Mouse (Mus musculus) lung, embryonic 14.5 days (tissue): ENCODE data around the gene Chrna9. TPM values are rescaled to one million over a fixed set of nuclear protein-coding genes. Genes with fewer than 3 reads are reported as not detected.

Experiments
- ATAC-seq: fragments of 200-750 bp; cut with Nextera tagmentation; 2 replicates; pipeline ENCODE4 v1.8.0; 2017; ENCODE audit warnings: mild to moderate bottlenecking, moderate TSS enrichment, moderate library complexity; ENCODE audit not compliant: insufficient read depth
- DNase-seq: peaks from one replicate; pipeline ENCODE4 v3.0.0-alpha.2; 2015
- H3K27ac ChIP-seq: fragments of 300-500 bp; sonication (generic); 2 replicates; pipeline ENCODE4 v1.5.1; 2014; ENCODE audit warnings: low read depth, mild to moderate bottlenecking, moderate library complexity
- H3K27me3 ChIP-seq: fragments of 300-500 bp; sonication (generic); 2 replicates; pipeline ENCODE4 v1.6.1; 2014; ENCODE audit warnings: low read length, control low read depth; ENCODE audit not compliant: insufficient read depth
- H3K36me3 ChIP-seq: fragments of 300-500 bp; sonication (generic); 2 replicates; pipeline ENCODE4 v1.6.1; 2014; ENCODE audit warnings: control low read depth; ENCODE audit not compliant: insufficient read depth
- H3K4me1 ChIP-seq: fragments of 300-500 bp; sonication (generic); 2 replicates; pipeline ENCODE4 v1.6.1; 2014; ENCODE audit warnings: antibody characterized with exemption, control low read depth; ENCODE audit not compliant: insufficient read depth
- H3K4me2 ChIP-seq: fragments of 300-500 bp; sonication (generic); 2 replicates; pipeline ENCODE4 v1.6.1; 2014; ENCODE audit warnings: mild to moderate bottlenecking
- H3K4me3 ChIP-seq: fragments of 300-500 bp; sonication (generic); 2 replicates; pipeline ENCODE4 v1.5.1; 2014; ENCODE audit warnings: low read depth, low read length
- H3K9ac ChIP-seq: fragments of 300-500 bp; sonication (generic); 2 replicates; pipeline ENCODE4 v1.6.1; 2014
- H3K9me3 ChIP-seq: fragments of 300-500 bp; sonication (generic); 2 replicates; pipeline ENCODE4 v1.6.1; 2016; ENCODE audit warnings: low read depth, low read length, control low read depth
- CTCF ChIP-seq: IDR thresholded peaks from 2 replicates; pipeline ENCODE4 v1.5.1; 2016; ENCODE audit warnings: antibody characterized with exemption, low read depth
- WGBS: fragments of 180-500 bp; shearing (Covaris S2); extraction: QIAGEN DNeasy Blood & Tissue Kit; methylation state at CpG from one replicate; pipeline ENCODE4 v1.1.7; 2014; 5-methylcytosine and 5-hydroxymethylcytosine counted together
- polyA plus RNA-seq: library from polyadenylated mRNA; unstranded; fragments of >200 nt; fragmentation: Nextera tagmentation; extraction: Ambion mirVana; gene quantifications from 2 replicates; pipeline ENCODE4 v1.2.1, GENCODE M21; 2014

Chrna9 gene
- polyA plus RNA-seq, 1 experiment from 2014 or later: not detected

- H3K36me3 ChIP-seq: no peaks in the 10 kb centered on the region
- peak; percentile 87 for TF ChIP-seq CTCF
- no peaks in the 10 kb centered on the region for H3K27me3 ChIP-seq
- DNase-seq (peak; percentile 82), ATAC-seq (no peak)
- no peaks in the 10 kb centered on the region for H3K9me3 ChIP-seq
- no peak overlapping the region for H3K4me2 ChIP-seq
- H3K9ac ChIP-seq: no peak overlapping the region
- no peaks in the 10 kb centered on the region for H3K4me1 ChIP-seq
- no peak overlapping the region for H3K4me3 ChIP-seq
- 3% methylated on average over 4 of the region's 4 CpGs for WGBS
- no peak overlapping the region for H3K27ac ChIP-seq
Measured at GRCm38 (mm10) chr5:65958597-65958996, 23.9 kb downstream of the Chrna9 start.

GRCm38 (mm10) chr5:65959893-65960596, 25.3 kb downstream of the Chrna9 start:
- WGBS: 68% methylated on average over 5 of the region's 5 CpGs
- DNase-seq (no peak), ATAC-seq (no peak)

GRCm38 (mm10) chr5:65960597-65960950, 25.9 kb downstream of the Chrna9 start:
- Histone ChIP-seq H3K27me3 (no peaks in the 10 kb centered on the region), H3K36me3 (no peaks in the 10 kb centered on the region), H3K9ac (no peak overlapping the region), H3K4me2 (no peak overlapping the region), H3K4me3 (no peak overlapping the region), H3K4me1 (no peaks in the 10 kb centered on the region), H3K9me3 (no peaks in the 10 kb centered on the region), H3K27ac (no peak overlapping the region)
- ATAC-seq: no peak
- DNase-seq: no peak
- TF ChIP-seq CTCF: no peak
- WGBS: 88% methylated on average over 11 of the region's 11 CpGs

More at GRCm38 (mm10) chr5:65959893-65960596, 25.3 kb downstream of the Chrna9 start:
- no peaks in the 10 kb centered on the region for H3K4me1 ChIP-seq
- no peak for TF ChIP-seq CTCF
- no peaks in the 10 kb centered on the region for H3K27me3 ChIP-seq
- H3K36me3 ChIP-seq: no peaks in the 10 kb centered on the region
- no peak overlapping the region for H3K9ac ChIP-seq
- no peaks in the 10 kb centered on the region for H3K9me3 ChIP-seq
- H3K27ac ChIP-seq: no peak overlapping the region
- no peak overlapping the region for H3K4me2 ChIP-seq
- H3K4me3 ChIP-seq: no peak overlapping the region

- Histone ChIP-seq H3K27me3 (no peaks in the 10 kb centered on the region), H3K9ac (no peak overlapping the region), H3K4me2 (no peak overlapping the region), H3K36me3 (no peaks in the 10 kb centered on the region), H3K4me3 (no peak overlapping the region), H3K4me1 (no peaks in the 10 kb centered on the region), H3K9me3 (no peaks in the 10 kb centered on the region), H3K27ac (no peak overlapping the region)
- no peak for TF ChIP-seq CTCF
- ATAC-seq (no peak), DNase-seq (no peak)
- WGBS: 85% methylated on average over 5 of the region's 5 CpGs
Measured at GRCm38 (mm10) chr5:65963291-65963690, 28.6 kb downstream of the Chrna9 start.

GRCm38 (mm10) chr5:65965771-65966279, 31.1 kb downstream of the Chrna9 start:
- no peaks in the 10 kb centered on the region for H3K27me3 ChIP-seq
- ATAC-seq: no peak

GRCm38 (mm10) chr5:65967091-65967490, 32.4 kb downstream of the Chrna9 start:
- no peaks in the 10 kb centered on the region for H3K27me3 ChIP-seq
- no peak overlapping the region for H3K4me3 ChIP-seq
- no peak overlapping the region for H3K27ac ChIP-seq
- WGBS: 52% methylated on average over 12 of the region's 12 CpGs
- no peak for DNase-seq
- no peak overlapping the region for H3K9ac ChIP-seq
- TF ChIP-seq CTCF: no peak
- H3K36me3 ChIP-seq: no peaks in the 10 kb centered on the region
- H3K9me3 ChIP-seq: no peaks in the 10 kb centered on the region
- H3K4me2 ChIP-seq: no peak overlapping the region
- H3K4me1 ChIP-seq: no peaks in the 10 kb centered on the region
- no peak for ATAC-seq

More at GRCm38 (mm10) chr5:65965771-65966279, 31.1 kb downstream of the Chrna9 start:
- Histone ChIP-seq H3K9me3 (no peaks in the 10 kb centered on the region), H3K4me2 (no peak overlapping the region), H3K36me3 (no peaks in the 10 kb centered on the region), H3K4me1 (no peaks in the 10 kb centered on the region), H3K27ac (no peak overlapping the region), H3K9ac (no peak overlapping the region), H3K4me3 (no peak overlapping the region)
- TF ChIP-seq CTCF: no peak
- no peak for DNase-seq
- WGBS: 64% methylated on average over 7 of the region's 7 CpGs

- Histone ChIP-seq H3K27me3 (no peaks in the 10 kb centered on the region), H3K27ac (no peak overlapping the region), H3K9ac (no peak overlapping the region), H3K4me2 (no peak overlapping the region), H3K9me3 (no peaks in the 10 kb centered on the region), H3K4me1 (no peaks in the 10 kb centered on the region), H3K36me3 (no peaks in the 10 kb centered on the region), H3K4me3 (no peak overlapping the region)
- 90% methylated on average over 3 of the region's 3 CpGs for WGBS
- no peak for DNase-seq
- no peak for ATAC-seq
- no peak for TF ChIP-seq CTCF
Measured at GRCm38 (mm10) chr5:65968004-65968403, 33.3 kb downstream of the Chrna9 start.
